Mouse (Mus musculus) layer of hippocampus, adult 11-12 months (tissue): ENCODE measurements around the gene Dnaja2.

Source experiments
- DNase-seq: peaks from one replicate; pipeline ENCODE4 v3.0.0; 2022; ENCODE audit warnings: low spot score

Gene Dnaja2

GRCm38 (mm10) chr8:85554391-85555180, 558 bp downstream of the Dnaja2 start:
- peak; percentile 13 for DNase-seq

- DNase-seq: no peak
These were observed 3.2 kb downstream of the Dnaja2 start for GRCm38 (mm10) chr8:85551934-85552333.

GRCm38 (mm10) chr8:85536332-85536731, 18.8 kb downstream of the Dnaja2 start:
- DNase-seq: no peak

GRCm38 (mm10) chr8:85534163-85534562, 21.0 kb downstream of the Dnaja2 start:
- DNase-seq: no peak

- DNase-seq: no peak
These were observed 21.7 kb downstream of the Dnaja2 start for GRCm38 (mm10) chr8:85533434-85533833.

GRCm38 (mm10) chr8:85532843-85533242, 22.3 kb downstream of the Dnaja2 start:
- no peak for DNase-seq

- no peak for DNase-seq
These were observed 23.7 kb downstream of the Dnaja2 start for GRCm38 (mm10) chr8:85531471-85531870.

GRCm38 (mm10) chr8:85530717-85531116, 24.4 kb downstream of the Dnaja2 start:
- DNase-seq: no peak

GRCm38 (mm10) chr8:85528959-85529358, 26.2 kb downstream of the Dnaja2 start:
- DNase-seq: no peak

GRCm38 (mm10) chr8:85526105-85526504, 29.0 kb downstream of the Dnaja2 start:
- peak; percentile 62 for DNase-seq

- no peak for DNase-seq
These were observed 31.1 kb downstream of the Dnaja2 start for GRCm38 (mm10) chr8:85524086-85524485.

- DNase-seq: no peak
These were observed 33.8 kb downstream of the Dnaja2 start for GRCm38 (mm10) chr8:85521332-85521731.

GRCm38 (mm10) chr8:85520586-85520985, 34.6 kb downstream of the Dnaja2 start:
- no peak for DNase-seq

- no peak for DNase-seq
These were observed 37.2 kb downstream of the Dnaja2 start for GRCm38 (mm10) chr8:85517956-85518355.

GRCm38 (mm10) chr8:85517336-85517735, 37.8 kb downstream of the Dnaja2 start:
- peak; percentile 54 for DNase-seq

- DNase-seq: peak; percentile 67
These were observed 39.8 kb downstream of the Dnaja2 start for GRCm38 (mm10) chr8:85515391-85515790.

- no peak for DNase-seq
These were observed 41.9 kb downstream of the Dnaja2 start for GRCm38 (mm10) chr8:85513283-85513682.

GRCm38 (mm10) chr8:85512234-85512633, 42.9 kb downstream of the Dnaja2 start:
- DNase-seq: no peak

GRCm38 (mm10) chr8:85508661-85509060, 46.5 kb downstream of the Dnaja2 start:
- DNase-seq: no peak

- DNase-seq: no peak
These were observed 48.5 kb downstream of the Dnaja2 start for GRCm38 (mm10) chr8:85506620-85507019.

GRCm38 (mm10) chr8:85504704-85505103, 50.4 kb downstream of the Dnaja2 start:
- DNase-seq: no peak

GRCm38 (mm10) chr8:85503065-85503464, 52.1 kb downstream of the Dnaja2 start:
- DNase-seq: no peak

- no peak for DNase-seq
These were observed 52.8 kb downstream of the Dnaja2 start for GRCm38 (mm10) chr8:85502381-85502780.
